Mouse (Mus musculus) CD4-positive, CD25-positive, alpha-beta regulatory T cell, adult 2 months (primary cell): ENCODE measurements at regions not wholly inside any gene's neighbourhood (a gene's known extent, or its start where the extent isn't known, plus 50 kb on each side); places are given as distances from the start of the nearest gene placed in this dataset.
A peak's percentile ranks its signal among the peaks of the same experiment; 100 is the strongest.

Source experiments
- DNase-seq: peaks from one replicate; pipeline ENCODE4 v3.0.0-alpha.2; 2012; ENCODE audit warnings: low read depth, low spot score

- DNase-seq: peak; percentile 67
These were observed 88.2 kb upstream of the Haao start for GRCm38 (mm10) chr17:83935969-83936368.

GRCm38 (mm10) chr17:83935232-83935631 lies 87.5 kb upstream of the Haao start:
- DNase-seq: peak; percentile 59

- peak; percentile 35 for DNase-seq
These were observed 86.0 kb upstream of the Haao start for GRCm38 (mm10) chr17:83933743-83934142.

GRCm38 (mm10) chr17:83930401-83930800 lies 82.6 kb upstream of the Haao start:
- no peak for DNase-seq

GRCm38 (mm10) chr17:83927749-83928387 lies 80.1 kb upstream of the Haao start:
- DNase-seq: no peak

- DNase-seq: no peak
These were observed 76.6 kb upstream of the Haao start for GRCm38 (mm10) chr17:83924259-83924922.

- no peak for DNase-seq
These were observed 73.1 kb upstream of the Haao start for GRCm38 (mm10) chr17:83920894-83921293.

GRCm38 (mm10) chr17:83920225-83920624 lies 72.5 kb upstream of the Haao start:
- DNase-seq: no peak

GRCm38 (mm10) chr17:83918413-83919139 lies 70.8 kb upstream of the Haao start:
- DNase-seq: peak; percentile 61

- peak; percentile 17 for DNase-seq
These were observed 70.0 kb upstream of the Haao start for GRCm38 (mm10) chr17:83917781-83918180.

GRCm38 (mm10) chr17:83916684-83917166 lies 69.0 kb upstream of the Haao start:
- no peak for DNase-seq

- no peak for DNase-seq
These were observed 67.3 kb upstream of the Haao start for GRCm38 (mm10) chr17:83915034-83915433.

GRCm38 (mm10) chr17:83914603-83915002 lies 66.8 kb upstream of the Haao start:
- no peak for DNase-seq

GRCm38 (mm10) chr17:83913711-83914415 lies 66.1 kb upstream of the Haao start:
- no peak for DNase-seq

GRCm38 (mm10) chr17:83912421-83912820 lies 64.7 kb upstream of the Haao start:
- DNase-seq: no peak

GRCm38 (mm10) chr17:83908811-83909210 lies 61.0 kb upstream of the Haao start:
- DNase-seq: no peak

- DNase-seq: no peak
These were observed 59.8 kb upstream of the Haao start for GRCm38 (mm10) chr17:83907538-83907937.

- peak; percentile 48 for DNase-seq
These were observed 59.2 kb upstream of the Haao start for GRCm38 (mm10) chr17:83906751-83907537.

GRCm38 (mm10) chr17:83903467-83903866 lies 55.7 kb upstream of the Haao start:
- DNase-seq: peak; percentile 85

- DNase-seq: peak; percentile 29
These were observed 54.8 kb upstream of the Haao start for GRCm38 (mm10) chr17:83902523-83902922.

- no peak for DNase-seq
These were observed 54.3 kb upstream of the Haao start for GRCm38 (mm10) chr17:83902091-83902490.
